Mouse (Mus musculus): ENCODE results near the gene Zfp329. TPM values are rescaled to one million over a fixed set of nuclear protein-coding genes. Genes with fewer than 3 reads are reported as not detected.
"Not testable (repeated sequence)": the region's sequence is repeated elsewhere in the genome, so short reads cannot be mapped to it uniquely, and the experiment has no call there.

Gene Zfp329
- 10 to 100 TPM; 22.6 to 31.3 (median 25.8) TPM for total RNA-seq (2022)

DNA sequence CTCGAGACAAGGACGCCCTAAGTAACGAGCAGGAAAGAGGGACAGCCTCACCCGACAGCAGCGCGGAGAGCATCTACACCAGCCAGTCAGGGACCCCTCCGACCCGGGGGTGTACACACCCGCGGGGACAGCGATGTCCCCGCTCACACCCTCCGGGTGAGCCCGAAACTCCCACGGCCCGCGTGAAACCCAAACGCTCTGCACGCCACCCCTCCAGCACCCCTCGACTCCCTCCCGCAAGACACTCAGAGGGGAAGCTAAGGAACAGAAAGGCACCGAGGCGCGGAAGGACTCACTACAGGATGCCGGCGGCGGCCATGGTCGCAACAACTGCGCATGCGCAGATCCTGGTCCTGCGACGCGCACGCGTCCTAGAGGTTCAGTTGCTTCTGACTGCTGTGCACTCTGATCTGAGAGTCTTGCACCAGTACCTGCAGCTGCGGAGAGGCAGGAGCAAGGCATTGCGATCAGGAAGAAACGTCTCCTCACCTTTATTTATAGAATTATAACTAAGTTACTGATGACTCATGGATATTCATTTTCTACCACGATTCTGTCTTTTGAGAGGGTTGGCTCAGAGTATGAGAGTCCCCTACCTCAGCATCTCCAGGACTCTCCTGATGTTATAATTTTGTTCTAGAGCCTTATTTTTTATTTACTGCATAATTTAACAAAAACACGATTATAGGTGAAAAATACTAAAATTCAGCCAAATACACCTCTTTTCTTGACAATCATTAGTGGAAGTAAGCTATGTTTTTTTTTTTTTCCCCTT lies at the start of gene Zfp329:
Zfp329 (minus strand) TSS at position 338 of the 775 bp plus-strand sequence.
- DNase-seq (ENCODE audit: low spot score in 2 of 2): peak; percentile 85 to 94

- DNase-seq (ENCODE audit: low spot score in 2 of 2): no peak
Measured at GRCm38 (mm10) chr7:12835779-12836178, 17.1 kb upstream of the Zfp329 start.

DNA sequence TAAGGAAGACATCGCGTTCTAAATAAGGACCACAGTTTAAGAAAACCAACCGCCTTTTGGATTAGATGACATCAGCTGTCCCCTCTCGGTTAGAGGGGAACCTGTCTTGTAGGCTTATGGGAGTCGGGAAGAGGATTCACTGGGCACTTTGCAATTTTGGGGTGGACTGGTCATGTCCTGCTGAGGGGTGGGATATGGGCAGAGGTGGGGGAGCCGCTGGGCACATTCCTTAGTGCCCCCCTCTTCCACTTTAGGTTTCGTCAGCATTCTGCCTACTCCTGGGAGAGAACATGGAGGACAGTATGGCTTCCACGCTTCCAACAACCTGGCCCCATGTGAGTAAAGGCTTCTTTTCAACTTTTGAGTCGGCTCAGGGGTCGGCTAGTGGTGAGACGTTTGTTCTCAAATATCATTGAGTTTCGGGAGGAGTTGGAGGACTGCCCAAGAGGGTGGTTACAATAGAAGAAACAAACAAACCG lies 16.6 kb upstream of the Zfp329 start:
- no peak for DNase-seq (ENCODE audit: low spot score in 2 of 2)

DNA sequence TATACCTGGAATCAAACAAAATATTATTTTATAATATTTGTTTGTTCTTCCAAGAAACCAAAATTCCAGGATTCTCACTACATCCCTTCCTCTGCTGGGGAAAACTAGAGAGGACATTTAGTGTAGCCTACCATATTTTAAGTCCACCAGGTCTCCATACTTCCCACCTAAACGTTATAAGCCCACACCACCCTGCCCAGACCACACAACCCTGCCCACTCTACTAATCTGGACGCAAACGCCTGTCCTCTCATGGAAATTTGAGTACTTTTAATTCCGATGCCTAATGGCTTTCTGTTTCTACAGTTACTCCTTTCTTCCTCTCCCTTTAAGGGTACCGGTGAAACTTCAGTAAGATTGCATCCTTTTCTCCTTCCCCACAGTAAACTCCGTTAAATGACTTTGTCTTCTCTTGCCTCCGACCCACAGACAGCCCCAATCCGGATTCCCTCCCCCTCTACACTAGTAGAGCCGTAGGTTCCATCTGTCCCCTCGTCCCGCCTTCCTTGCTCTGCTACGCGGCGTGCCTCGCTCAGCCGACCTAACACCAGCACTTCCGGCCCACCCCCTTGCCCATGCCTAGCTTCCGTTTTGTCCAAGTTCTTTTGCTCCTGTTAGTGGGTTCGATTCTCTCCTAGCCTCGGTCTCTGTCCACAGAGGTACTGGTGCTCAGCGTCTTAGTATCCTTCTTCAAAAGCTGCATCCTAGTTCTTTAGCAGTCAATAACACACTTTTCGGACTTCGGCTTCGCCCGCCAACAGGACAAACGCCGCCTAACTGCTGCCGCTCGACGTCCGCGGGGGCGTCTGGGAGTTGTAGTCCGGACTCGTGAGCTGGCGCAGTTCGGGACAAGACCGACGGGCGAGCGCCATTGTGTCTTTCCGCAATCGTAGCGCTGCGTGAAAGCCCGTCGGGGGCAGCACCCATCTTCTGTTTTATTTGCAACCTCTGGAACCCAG lies 15.8 kb upstream of the Zfp329 start, which contains the start of gene Zfp110:
Zfp110 (plus strand) TSS at position 600 of the 959 bp plus-strand sequence.
- DNase-seq (ENCODE audit: low spot score in 2 of 2): peak; percentile 78 to 87

DNA sequence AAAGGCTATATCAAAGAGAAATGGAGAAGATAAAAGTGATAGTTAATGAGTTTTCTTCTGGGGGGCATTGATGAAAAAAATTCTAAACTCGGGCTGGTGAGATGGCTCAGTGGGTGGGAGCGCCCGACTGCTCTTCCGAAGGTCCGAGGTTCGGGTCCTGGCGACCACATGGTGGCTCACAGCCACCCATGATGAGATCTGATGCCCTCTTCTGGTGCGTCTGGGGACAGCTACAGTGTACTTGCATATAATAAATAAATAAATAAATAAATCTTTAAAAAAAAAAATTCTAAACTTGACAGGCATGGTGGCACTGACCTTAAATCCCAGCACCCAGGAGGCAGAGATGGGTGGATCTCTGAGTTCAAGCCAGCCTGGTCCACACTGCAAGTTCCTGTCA lies 3.1 kb downstream of the Zfp329 start:
- no peak for DNase-seq (ENCODE audit: low spot score in 2 of 2)

- DNase-seq (ENCODE audit: low spot score in 2 of 2): no peak
Measured at GRCm38 (mm10) chr7:12803727-12804071, 15.0 kb downstream of the Zfp329 start.

- peak; percentile 83 for DNase-seq (ENCODE audit: low spot score in 2 of 2)
Measured at GRCm38 (mm10) chr7:12802866-12803726, 15.6 kb downstream of the Zfp329 start, which contains the start of gene Zscan18. Gene Zscan18, minus strand, starts transcription at chr7:12803635.

DNA sequence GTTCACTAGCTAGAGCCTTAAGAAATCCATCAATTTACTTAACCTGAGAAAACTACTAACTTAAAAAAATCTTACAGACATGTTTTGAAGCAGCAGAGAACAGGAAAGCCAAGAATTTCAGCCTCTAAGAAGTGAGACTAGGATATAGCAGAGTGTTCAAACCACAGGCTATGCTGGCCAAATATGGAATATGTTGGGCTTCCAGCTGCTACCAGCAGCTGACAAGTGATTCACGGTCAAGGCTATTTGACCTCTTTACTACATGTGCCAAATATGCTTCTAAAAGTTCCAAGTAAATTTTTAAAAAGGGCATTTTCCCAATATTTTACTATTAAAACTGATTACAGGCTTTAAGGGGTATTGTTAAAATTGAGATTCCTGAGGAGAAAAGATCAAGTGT lies 19.1 kb downstream of the Zfp329 start:
- no peak for DNase-seq (ENCODE audit: low spot score in 2 of 2)

DNA sequence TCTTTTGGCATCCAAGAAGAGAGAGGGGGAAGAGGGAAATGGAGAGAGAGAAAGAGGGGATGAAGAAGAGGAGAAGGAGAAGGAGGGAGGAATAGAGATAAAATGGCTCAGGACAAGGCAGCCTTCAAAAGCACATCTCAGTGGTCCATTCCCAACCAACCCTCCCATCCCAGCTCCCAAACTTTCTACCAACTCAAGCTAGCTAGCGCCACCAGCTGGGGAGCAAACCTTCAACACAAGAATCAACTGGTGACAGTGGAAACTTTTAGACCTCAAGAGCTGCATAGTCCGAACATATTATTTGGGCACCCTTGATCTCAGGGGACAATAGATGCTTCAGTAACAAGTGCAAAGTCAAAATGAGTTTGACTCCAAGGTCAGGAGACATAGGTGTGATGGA lies 20.7 kb downstream of the Zfp329 start:
- DNase-seq (ENCODE audit: low spot score in 2 of 2): no peak

DNA sequence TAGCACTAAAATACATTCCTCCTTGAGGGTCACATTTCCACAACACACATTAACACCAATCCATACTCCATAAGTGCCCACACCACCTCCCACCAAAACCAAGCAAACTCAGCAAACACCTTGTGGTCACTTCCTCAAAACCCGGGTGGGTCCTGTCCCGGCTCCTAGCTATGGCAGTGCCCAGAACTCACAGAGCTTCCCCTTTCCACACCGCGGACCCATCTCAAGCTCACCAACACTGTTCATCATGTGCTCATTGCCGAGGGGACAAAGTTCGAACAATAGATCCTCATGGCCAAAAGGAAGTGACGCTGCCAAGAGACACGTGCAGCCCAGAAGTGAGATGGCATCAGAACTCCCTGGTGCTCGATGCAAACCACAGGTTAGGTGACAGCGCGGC lies 26.0 kb downstream of the Zfp329 start:
- DNase-seq (ENCODE audit: low spot score in 2 of 2): not testable (repeated sequence)

DNA sequence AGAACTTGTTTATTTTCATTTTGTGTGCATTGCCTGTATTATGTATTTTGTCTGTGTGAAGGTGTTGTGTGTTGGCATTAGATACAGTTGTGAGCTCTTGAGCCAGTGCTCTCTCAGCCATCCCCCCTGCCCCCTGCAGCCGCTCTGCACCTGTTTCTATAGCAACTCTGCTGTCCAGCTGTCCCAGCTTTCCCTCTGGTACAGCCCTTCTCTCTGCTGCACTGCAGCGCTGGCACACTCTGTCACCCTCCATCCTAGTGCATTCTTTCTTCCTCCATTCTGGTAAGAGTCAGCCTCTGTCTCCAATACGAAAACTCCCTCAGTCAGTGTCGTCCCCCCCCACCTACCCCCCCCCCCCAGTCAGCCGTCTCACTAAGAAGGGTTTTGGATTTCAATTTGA lies 30.6 kb downstream of the Zfp329 start:
- DNase-seq (ENCODE audit: low spot score in 2 of 2): no peak

GRCm38 (mm10) chr7:12787333-12787732 lies 31.3 kb downstream of the Zfp329 start:
- DNase-seq (ENCODE audit: low spot score in 2 of 2): no peak

GRCm38 (mm10) chr7:12780151-12780830 lies 38.4 kb downstream of the Zfp329 start:
- DNase-seq (ENCODE audit: low spot score in 2 of 2): peak; percentile 81 to 86

DNA sequence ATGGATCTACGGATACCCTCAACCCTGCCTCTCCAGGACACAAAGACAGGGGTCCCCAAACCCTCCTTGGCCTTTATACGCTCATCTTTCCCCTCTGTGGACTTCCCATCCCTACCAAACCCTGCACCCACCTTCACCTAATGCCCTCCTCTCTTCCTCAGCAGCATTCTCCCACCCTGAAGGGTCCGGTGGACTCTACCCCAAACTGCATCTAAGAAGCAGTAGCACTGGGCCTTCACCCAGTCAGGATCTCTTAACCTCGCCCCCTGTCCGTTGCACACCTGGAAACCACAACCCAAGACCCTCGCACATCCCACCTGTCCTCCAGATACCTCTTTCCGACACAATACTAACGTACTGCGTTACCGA lies 38.9 kb downstream of the Zfp329 start:
- DNase-seq (ENCODE audit: low spot score in 2 of 2): no peak

GRCm38 (mm10) chr7:12779141-12779540 lies 39.5 kb downstream of the Zfp329 start:
- peak in 1 of 2 experiments; percentile 11 for DNase-seq (ENCODE audit: low spot score in 2 of 2)

GRCm38 (mm10) chr7:12774606-12775005 lies 44.1 kb downstream of the Zfp329 start:
- DNase-seq (ENCODE audit: low spot score in 2 of 2): peak; percentile 72 to 79

- no peak for DNase-seq (ENCODE audit: low spot score in 2 of 2)
Measured at GRCm38 (mm10) chr7:12774111-12774510, 44.5 kb downstream of the Zfp329 start.

Measured in layer of hippocampus, adult 8-10 months (tissue).